Mouse (Mus musculus) layer of hippocampus, postnatal 10 days (tissue): ENCODE measurements around the gene Csf2rb2. TPM values are rescaled to one million over a fixed set of nuclear protein-coding genes. Genes with fewer than 3 reads are reported as not detected.
A peak's percentile ranks its signal among the peaks of the same experiment; 100 is the strongest.
"Not testable (repeated sequence)": the region's sequence is repeated elsewhere in the genome, so short reads cannot be mapped to it uniquely, and the experiment has no call there.

ENCODE experiments used
- DNase-seq, 2 experiments: peaks; one replicate each; pipeline ENCODE4 v3.0.0; 2021; ENCODE audit warnings: low spot score in 2 of 2
- microRNA-seq, 2 experiments: library from miRNA; unstranded; fragments of <30 nt; microRNA quantifications; one replicate each; pipeline ENCODE4 v1.2.0; 2021
- total RNA-seq, 2 experiments: library from RNA; stranded (reverse); gene quantifications; 2 replicates each; pipeline ENCODE4 v1.2.3; 2021

Gene Csf2rb2
- total RNA-seq, 2 experiments from 2014 or later: 2.1 to 3.0 TPM

GRCm38 (mm10) chr15:78257326-78258050 lies 48.0 kb downstream of the Csf2rb2 start:
- DNase-seq: peak; percentile 77 to 79

DNA sequence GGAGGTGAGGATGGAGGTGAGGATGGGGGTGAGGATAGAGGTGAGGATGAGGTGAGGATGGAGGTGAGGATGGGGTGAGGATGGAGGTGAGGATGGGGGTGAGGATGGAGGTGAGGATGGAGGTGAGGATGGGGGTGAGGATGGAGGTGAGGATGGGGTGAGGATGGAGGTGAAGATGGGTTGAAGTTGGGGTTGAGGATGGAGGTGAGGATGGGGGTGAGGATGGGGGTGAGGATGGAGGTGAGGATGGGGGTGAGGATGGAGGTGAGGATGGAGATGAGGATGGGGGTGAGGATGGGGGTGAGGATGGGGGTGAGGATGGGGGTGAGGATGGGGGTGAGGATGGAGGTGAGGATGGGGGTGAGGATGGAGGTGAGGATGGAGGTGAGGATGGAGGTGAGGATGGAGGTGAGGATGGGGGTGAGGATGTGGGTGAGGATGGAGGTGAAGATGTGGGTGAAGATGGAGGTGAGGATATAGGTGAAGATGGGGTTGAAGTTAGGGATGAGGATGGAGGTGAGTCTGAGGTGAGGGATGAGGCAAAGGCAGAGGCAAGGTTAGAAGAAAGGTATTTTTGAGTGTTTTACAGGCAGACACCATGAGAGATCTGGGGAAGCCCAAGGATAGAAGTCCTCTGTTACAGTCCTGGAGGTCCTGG lies 48.8 kb downstream of the Csf2rb2 start:
- not testable (repeated sequence) for DNase-seq

DNA sequence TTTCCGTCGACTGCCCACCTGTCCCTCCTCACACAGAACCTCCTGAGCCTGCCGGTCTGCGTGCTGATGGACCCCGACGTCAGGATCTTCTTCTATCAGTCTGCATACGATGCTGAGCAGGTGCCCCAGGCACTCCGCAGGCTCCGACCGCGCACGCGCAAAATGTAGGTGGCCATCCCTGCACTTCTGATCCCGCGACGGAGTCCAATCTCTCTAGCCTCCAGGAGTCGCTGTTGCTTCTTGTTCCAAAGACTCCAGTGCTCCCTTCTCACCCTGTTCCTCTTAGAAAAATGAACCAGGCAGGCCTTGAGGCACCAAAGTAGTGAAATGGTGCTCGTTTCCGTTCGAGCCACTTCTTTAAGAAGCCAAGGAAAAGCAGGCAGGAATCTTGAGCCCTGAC lies 50.8 kb downstream of the Csf2rb2 start:
- DNase-seq: peak; percentile 32 to 46

- no peak for DNase-seq
These were observed 57.1 kb downstream of the Csf2rb2 start for GRCm38 (mm10) chr15:78248410-78248809.

DNA sequence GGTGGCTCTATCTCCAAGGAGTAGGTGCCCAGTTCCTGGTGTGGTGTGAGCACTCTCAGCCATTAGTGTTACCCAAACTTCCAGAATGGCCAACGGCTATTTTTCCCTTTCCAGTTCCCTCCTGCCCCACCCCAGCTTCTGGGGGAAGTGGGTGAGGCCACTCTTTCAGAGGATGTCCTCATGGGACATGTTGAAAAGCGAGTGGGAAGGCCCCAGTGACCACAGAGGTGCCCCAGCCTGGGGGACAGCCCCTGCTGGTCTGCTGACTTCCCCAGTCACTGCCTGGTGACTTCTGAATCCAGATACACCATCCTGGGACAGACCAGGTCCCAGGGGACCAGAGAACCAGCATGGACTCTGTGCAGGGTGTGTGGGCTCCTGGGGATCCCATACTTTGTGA lies 57.9 kb downstream of the Csf2rb2 start:
- DNase-seq: no peak

GRCm38 (mm10) chr15:78246143-78247116 lies 59.1 kb downstream of the Csf2rb2 start:
- DNase-seq: no peak

- no peak for DNase-seq
These were observed 60.6 kb downstream of the Csf2rb2 start, which contains the start of gene Ncf4 for GRCm38 (mm10) chr15:78244695-78245492. Ncf4 (plus strand) TSS chr15:78244801.

DNA sequence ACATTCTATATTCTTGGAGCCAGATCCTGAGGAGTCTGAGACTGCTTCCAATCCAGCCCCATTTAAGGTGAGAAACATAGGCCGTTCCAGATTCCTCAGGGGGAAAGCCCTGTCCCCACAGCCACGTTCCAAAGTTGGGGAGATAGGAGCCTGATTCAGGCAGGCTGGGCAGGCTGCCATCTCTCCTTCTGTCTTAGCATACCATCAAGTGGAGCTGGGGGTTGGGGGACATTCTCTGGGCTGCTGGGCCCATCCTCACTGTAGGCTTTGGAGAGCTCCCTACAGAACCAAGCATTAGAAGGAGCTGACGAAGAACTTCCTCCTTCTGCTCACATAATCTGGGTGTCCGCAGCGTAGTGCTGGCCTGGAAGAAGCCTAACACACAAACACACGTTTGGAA lies 61.7 kb downstream of the Csf2rb2 start:
- no peak for DNase-seq

- no peak for DNase-seq
These were observed 62.5 kb downstream of the Csf2rb2 start for GRCm38 (mm10) chr15:78243061-78243460.

DNA sequence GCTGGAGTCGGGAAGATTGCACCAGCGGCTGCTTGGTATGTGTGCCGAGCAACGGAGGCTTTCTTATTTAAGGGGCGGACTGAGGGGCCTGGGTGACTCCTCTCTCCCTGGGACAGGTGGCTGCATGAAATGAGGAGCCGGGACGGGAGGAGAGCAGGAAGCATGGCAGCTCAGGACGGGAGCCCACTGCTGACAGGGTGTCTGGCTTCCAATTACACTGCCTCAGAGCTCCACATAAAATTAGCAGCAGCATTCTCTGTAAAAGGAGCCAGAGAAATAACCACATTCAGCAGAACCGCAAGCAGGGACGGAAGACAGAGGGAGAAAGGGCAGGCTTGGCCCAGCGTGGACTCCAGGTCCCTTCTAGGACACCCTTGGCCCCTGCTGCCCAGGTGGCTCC lies 64.2 kb downstream of the Csf2rb2 start:
- DNase-seq: no peak

- DNase-seq: no peak
These were observed 65.4 kb downstream of the Csf2rb2 start for GRCm38 (mm10) chr15:78239956-78240617.

GRCm38 (mm10) chr15:78239453-78239852 lies 66.1 kb downstream of the Csf2rb2 start:
- DNase-seq: peak; percentile 65 to 73

DNA sequence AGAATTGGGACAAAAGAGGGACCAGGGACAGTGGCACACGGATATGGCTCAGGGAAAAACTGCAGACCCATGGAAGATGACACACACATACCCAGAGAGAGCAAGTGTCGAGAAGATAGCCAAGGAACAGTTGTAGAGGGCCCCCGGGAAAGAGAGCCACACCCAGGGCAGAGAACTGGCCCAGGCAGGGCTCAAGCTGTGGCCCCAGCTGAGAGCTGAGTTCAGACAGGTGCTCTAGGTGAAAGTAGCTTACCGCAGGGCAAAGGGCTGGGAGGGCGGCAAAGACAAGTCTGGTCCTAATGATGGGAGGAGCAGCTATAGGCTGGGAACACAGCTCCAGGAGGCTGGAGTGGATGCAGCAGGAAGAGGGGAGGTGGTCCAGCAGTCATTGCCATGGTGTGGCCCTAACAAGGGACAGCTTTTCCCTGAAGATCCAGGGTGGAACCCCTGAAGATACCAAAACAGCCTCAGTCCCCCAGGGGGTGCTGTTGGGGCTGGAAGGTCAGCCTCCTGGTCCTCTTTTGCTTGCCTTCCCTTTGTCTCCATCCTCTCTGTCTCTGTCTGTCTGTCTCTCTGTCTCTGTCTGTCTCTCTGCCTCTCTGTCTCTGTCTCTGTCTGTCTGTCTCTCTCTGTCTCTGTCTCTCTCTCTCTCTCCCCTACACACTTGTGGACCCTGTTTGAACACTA lies 70.6 kb downstream of the Csf2rb2 start:
- DNase-seq: no peak

Small RNA genes lying within 50 kb of the gene (microRNA-seq; reads per million reads assigned to microRNA genes)
- gene Mir7676-1 (0 reads per million in 2 experiments), gene Mir7676-2 (0 reads per million in 2 experiments)

Other genes with a start within 250 kb of the Csf2rb2 start
- gene Cacng2, start 185.7 kb downstream of the Csf2rb2 start, total RNA-seq: 10 to 100 TPM; 36.4 to 40.3 TPM
- 10 to 100 TPM; 28.3 to 31.0 TPM for gene Ift27, start 131.6 kb downstream of the Csf2rb2 start, total RNA-seq
- 1 to 10 TPM; 6.6 to 6.9 TPM for gene Pvalb, start 99.3 kb downstream of the Csf2rb2 start, total RNA-seq
- 1 to 10 TPM in 1 of 2 experiments, under 1 TPM in 1; 0.41 to 1.0 TPM for gene Ncf4, start 60.9 kb downstream of the Csf2rb2 start, total RNA-seq
- gene Csf2rb, start 20.0 kb upstream of the Csf2rb2 start, total RNA-seq: 1 to 10 TPM; 1.5 to 2.4 TPM
- gene Tex33, start 90.2 kb upstream of the Csf2rb2 start, total RNA-seq: under 1 TPM in 1 of 2 experiments, not detected in 1; 0.49 TPM
- gene Tst, start 100.2 kb upstream of the Csf2rb2 start, total RNA-seq: 10 to 100 TPM; 43.7 to 55.4 TPM
- 10 to 100 TPM; 50.5 to 55.2 TPM for gene Mpst, start 100.7 kb upstream of the Csf2rb2 start, total RNA-seq
- 100 to 1,000 TPM; 208 to 216 TPM for gene Kctd17, start 122.8 kb upstream of the Csf2rb2 start, total RNA-seq
- gene Tmprss6, start 162.9 kb upstream of the Csf2rb2 start, total RNA-seq: not detected
- gene Il2rb, start 189.6 kb upstream of the Csf2rb2 start, total RNA-seq: under 1 TPM in 1 of 2 experiments, not detected in 1; 0.11 TPM
- gene C1qtnf6, start 225.7 kb upstream of the Csf2rb2 start, total RNA-seq: 10 to 100 TPM; 17.4 to 19.4 TPM
- 10 to 100 TPM; 15.7 to 15.8 TPM for gene Sstr3, start 239.0 kb upstream of the Csf2rb2 start, total RNA-seq